Mouse (Mus musculus): ENCODE measurements around the gene Tubb2a.

Tubb2a gene

GRCm38 (mm10) chr13:34051692-34052091 is 26.1 kb downstream of the Tubb2a start:
- in situ Hi-C loops (cut with MboI), result no loop called here

GRCm38 (mm10) chr13:34050479-34050878 is 27.3 kb downstream of the Tubb2a start:
- in situ Hi-C loops (cut with MboI), result no loop called here

- in situ Hi-C loops (cut with MboI), result loop anchor here (10.0 to 25.0 kb wide), 2 partner anchors 107 to 590 kb away; no protein-coding TSS in a partner anchor
Observed at GRCm38 (mm10) chr13:34047526-34047925, 30.3 kb downstream of the Tubb2a start.

GRCm38 (mm10) chr13:34046421-34047012 is 31.3 kb downstream of the Tubb2a start:
- in situ Hi-C loops (cut with MboI), result loop anchor here (10.0 to 25.0 kb wide), 2 partner anchors 108 to 591 kb away; no protein-coding TSS in a partner anchor

GRCm38 (mm10) chr13:34045511-34046249 is 32.1 kb downstream of the Tubb2a start:
- in situ Hi-C loops (cut with MboI), result loop anchor here (10.0 to 25.0 kb wide), 2 partner anchors 109 to 592 kb away; no protein-coding TSS in a partner anchor

- in situ Hi-C loops (cut with MboI), result loop anchor here (10.0 to 25.0 kb wide), 2 partner anchors 111 to 593 kb away; no protein-coding TSS in a partner anchor
Observed at GRCm38 (mm10) chr13:34043716-34044393, 34.0 kb downstream of the Tubb2a start.

GRCm38 (mm10) chr13:34040091-34040490 is 37.7 kb downstream of the Tubb2a start:
- in situ Hi-C loops (cut with MboI), result loop anchor here (10.0 to 25.0 kb wide), 2 partner anchors 115 to 597 kb away; no protein-coding TSS in a partner anchor

GRCm38 (mm10) chr13:34038901-34039341 is 38.9 kb downstream of the Tubb2a start:
- in situ Hi-C loops (cut with MboI), result loop anchor here (25.0 kb wide), 1 partner anchor 598 kb away; no protein-coding TSS in a partner anchor

- in situ Hi-C loops (cut with MboI), result loop anchor here (25.0 kb wide), 1 partner anchor 599 kb away; no protein-coding TSS in a partner anchor
Observed at GRCm38 (mm10) chr13:34038056-34038432, 39.8 kb downstream of the Tubb2a start.

GRCm38 (mm10) chr13:34037172-34038055 is 40.4 kb downstream of the Tubb2a start, which contains the start of gene Bphl:
Gene Bphl (plus strand): TSS chr13:34037597.
- in situ Hi-C loops (cut with MboI), result loop anchor here (25.0 kb wide), 1 partner anchor 600 kb away; no protein-coding TSS in a partner anchor

- in situ Hi-C loops (cut with MboI), result loop anchor here (25.0 kb wide), 1 partner anchor 601 kb away; no protein-coding TSS in a partner anchor
Observed at GRCm38 (mm10) chr13:34036726-34037125, 41.1 kb downstream of the Tubb2a start.

- in situ Hi-C loops (cut with MboI), result loop anchor here (25.0 kb wide), 1 partner anchor 602 kb away; no protein-coding TSS in a partner anchor
Observed at GRCm38 (mm10) chr13:34035424-34035823, 42.4 kb downstream of the Tubb2a start.

GRCm38 (mm10) chr13:34032041-34032440 is 45.8 kb downstream of the Tubb2a start:
- in situ Hi-C loops (cut with MboI), result loop anchor here (25.0 kb wide), 1 partner anchor 605 kb away; no protein-coding TSS in a partner anchor

Data from mature B cell (primary cell).